Mouse (Mus musculus) 416B (cell line): Measurements from ENCODE around the gene Lmx1a.

Experiments
- DNase-seq: peaks from one replicate; pipeline ENCODE4 v3.0.0; 2011; ENCODE audit warnings: low read depth

Lmx1a gene

GRCm38 (mm10) chr1:167788684-167789413 lies 99.8 kb downstream of the Lmx1a start:
- no peak for DNase-seq

- DNase-seq: no peak
Measured at GRCm38 (mm10) chr1:167789448-167789847, 100.4 kb downstream of the Lmx1a start.

DNA sequence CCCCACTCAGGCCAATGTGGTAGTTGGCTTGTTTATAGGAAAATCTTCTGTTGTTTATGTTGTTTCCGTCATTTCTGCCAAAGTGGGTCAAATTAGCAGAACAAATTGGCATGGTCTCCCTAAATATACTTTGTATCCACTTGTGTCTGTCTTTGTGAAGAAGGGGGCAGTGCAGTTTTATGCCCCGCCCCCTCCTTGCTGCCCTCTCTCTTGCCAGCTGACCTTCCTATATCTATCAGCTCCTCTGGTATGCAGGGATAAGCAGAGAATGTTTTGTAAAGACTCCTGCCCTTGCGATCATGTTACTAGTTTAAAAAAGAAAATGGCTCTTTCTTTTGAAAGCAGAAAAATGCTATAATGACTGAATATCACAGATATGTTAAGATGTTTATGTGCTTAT lies 101.7 kb downstream of the Lmx1a start:
- DNase-seq: no peak

DNA sequence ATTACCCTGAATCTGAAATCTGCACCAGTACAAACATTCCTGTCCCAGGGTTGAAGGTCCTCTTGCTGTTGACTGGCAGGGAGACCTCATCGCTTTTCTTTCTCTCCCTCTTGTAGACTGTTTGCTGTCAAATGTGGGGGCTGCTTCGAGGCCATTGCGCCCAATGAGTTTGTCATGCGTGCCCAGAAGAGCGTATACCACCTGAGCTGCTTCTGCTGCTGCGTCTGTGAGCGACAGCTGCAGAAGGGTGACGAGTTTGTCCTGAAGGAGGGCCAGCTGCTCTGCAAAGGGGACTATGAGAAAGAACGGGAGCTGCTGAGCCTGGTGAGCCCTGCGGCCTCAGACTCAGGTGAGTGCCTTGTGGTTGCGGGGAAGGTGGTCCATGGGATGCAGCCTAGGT lies 102.2 kb downstream of the Lmx1a start:
- no peak for DNase-seq

- DNase-seq: no peak
Measured at GRCm38 (mm10) chr1:167801923-167802322, 112.9 kb downstream of the Lmx1a start.

DNA sequence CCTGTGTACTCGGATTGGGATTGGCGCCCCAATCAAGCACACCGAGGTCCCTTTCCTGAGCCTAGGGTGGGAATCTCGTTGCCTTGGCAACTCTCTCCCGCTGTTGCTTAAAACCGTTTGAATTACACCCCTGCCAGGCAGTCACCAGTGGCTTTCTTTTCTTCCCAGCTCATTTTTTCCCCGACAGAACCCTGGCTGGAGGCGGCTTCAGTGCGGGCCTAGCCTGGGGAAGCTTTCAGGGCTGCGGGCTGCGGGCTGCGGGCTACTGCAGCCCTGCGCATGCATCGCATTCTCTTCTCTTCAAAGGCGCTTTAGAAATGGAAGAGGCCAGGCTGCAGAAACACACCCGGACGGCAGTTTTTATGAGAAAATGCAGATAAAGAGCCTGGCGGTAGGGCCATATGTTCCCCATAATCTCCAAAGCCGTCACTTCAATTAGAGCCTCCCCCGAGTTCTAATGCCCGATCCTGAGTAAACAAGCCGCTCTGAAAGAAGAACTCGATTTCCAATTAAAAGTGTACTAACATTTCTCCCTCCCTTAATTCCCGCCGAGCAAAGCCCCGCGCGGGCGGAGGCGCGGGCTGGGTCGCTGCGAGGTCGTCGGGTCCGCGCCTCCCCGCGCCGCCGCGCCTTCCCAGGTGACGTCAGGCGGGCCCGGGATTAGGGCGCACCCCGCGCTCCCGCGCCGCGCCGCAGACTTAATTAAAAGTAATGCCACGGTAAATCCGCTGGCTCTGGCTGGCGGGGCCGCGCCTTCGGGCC lies 113.7 kb downstream of the Lmx1a start:
- DNase-seq: no peak

DNA sequence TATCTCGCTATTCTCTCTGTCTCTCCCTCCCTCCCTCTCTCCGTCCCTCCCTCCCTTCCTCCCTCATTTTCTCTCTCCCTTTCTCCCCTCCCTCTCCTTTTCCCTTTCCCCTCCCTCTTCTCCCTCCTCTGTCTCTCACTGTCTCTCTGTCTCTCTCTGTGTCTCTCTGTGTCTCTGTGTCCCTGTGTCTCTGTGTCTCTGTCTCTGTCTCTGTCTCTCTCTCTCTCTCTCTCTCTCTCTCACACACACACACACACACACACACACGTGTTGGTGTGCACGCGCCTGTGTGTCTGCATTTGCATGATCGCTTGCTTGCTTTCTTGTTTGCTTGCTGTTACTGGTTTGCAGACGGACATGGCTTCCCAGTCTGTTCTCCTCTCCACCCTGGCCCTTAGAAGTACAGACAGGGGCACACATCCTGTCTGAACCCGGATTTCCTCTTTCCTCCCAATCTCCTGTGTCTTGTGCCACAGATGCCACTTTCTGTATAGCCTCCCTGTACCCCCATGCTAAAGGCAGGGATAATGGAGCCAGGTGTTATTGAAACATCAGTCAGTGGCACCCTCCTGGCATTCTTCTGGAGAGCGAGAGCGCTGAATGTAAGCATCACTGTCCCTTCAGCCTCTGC lies 114.4 kb downstream of the Lmx1a start:
- no peak for DNase-seq

DNA sequence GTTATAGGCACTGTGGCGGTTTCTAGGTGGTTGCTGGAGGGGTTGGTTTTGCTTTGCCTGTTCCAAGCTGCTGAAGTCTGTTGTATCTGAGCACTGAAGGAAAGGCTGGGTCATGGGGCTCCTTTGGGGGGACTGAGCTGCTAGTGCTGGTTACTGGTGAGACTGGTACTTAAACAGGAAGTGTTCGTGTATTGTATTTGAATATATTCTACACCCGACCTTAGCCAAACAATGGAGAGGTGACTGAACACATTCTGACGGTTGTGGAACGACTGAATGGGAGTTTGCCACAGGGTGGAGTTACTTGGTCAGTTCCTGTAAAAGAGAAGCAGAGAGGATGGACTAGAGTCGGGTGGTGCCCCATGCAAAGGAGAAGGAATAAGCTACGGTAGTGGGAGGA lies 115.8 kb downstream of the Lmx1a start:
- no peak for DNase-seq

- no peak for DNase-seq
Measured at GRCm38 (mm10) chr1:167811141-167811540, 122.1 kb downstream of the Lmx1a start.

DNA sequence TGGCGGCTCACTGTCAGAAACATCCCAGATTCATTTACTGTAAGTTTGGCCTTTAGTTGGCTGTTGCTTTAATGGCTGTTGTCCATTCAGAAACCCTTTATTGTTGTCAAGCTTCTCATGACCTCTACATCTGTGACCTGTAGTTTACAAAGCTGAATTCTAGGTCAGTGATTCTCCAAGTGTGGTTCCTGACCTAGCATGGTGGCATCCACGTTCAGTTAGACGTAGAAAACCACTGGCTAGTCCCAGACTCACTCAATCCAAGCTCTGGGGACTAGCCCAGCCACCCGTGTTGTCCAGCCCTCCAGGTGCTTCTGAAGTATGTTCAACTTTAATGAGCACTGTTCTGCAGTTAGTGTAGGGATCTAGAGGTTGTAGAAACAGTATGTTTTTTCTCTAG lies 126.1 kb downstream of the Lmx1a start:
- DNase-seq: no peak

DNA sequence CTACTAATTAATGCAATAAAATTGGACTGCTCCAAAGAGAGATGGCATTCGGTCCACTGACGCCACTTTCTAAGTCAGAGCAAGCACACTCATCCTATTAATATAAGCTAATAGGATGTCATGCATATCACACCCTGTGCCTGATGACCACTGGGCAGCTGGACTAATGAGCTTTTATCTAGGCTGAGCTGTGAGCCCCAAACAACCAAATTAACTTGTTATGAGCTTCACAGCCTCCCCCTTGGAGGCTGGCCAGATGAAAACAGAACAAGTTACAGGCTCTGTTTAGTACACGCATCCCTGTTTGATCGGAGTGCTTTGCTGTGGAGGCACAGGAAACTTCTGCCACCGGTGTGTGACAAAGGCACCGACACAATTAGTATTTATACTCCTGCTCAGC lies 128.0 kb downstream of the Lmx1a start:
- DNase-seq: no peak

DNA sequence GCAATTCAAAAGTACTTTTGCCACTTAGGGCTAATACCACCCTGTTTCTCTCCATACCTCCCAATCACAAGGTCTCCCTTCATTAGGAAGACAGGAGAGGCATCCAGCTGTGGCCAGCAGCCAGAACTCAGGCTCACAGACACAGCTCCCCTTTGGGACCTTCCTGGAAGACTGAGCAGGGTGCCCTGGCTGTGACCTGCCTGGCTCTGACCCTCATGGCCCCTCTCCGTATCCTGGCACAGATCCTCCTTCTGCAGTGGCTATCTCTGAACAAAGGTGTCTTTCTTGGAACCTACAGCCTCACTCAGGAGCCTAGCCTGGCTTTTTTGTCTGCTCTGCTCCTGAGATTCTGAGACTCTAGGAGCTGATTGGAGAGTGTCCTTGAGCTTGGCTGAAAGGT lies 128.6 kb downstream of the Lmx1a start:
- DNase-seq: no peak

- DNase-seq: no peak
Measured at GRCm38 (mm10) chr1:167820031-167820430, 131.0 kb downstream of the Lmx1a start.

- DNase-seq: no peak
Measured at GRCm38 (mm10) chr1:167821125-167821524, 132.1 kb downstream of the Lmx1a start.

GRCm38 (mm10) chr1:167830291-167830690 lies 141.3 kb downstream of the Lmx1a start:
- no peak for DNase-seq

- DNase-seq: no peak
Measured at GRCm38 (mm10) chr1:167831601-167832000, 142.6 kb downstream of the Lmx1a start.

DNA sequence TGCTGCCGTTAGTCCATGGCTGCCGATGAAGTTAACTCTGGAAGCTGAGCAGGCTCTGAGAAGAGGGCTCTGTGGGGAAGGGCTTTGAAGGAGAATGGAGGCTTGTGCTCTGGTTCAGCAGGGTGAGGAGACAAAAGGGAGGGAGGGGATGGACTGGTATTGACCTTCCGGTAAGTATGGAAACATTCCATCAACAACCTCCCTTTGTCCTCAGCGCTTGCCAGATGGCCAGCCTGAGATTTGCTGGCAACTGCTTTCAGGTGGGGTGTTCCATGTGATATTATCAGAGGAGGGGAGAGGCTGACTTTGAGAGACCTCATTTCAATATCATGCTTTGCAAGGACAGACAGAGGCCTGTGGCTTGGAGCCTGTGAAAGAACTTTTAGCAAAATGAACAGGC lies 165.8 kb downstream of the Lmx1a start:
- no peak for DNase-seq

- no peak for DNase-seq
Measured at GRCm38 (mm10) chr1:167872028-167872427, 183.0 kb downstream of the Lmx1a start.

GRCm38 (mm10) chr1:167874099-167874498 lies 185.1 kb downstream of the Lmx1a start:
- DNase-seq: no peak

- DNase-seq: no peak
Measured at GRCm38 (mm10) chr1:167877931-167878330, 188.9 kb downstream of the Lmx1a start.

DNA sequence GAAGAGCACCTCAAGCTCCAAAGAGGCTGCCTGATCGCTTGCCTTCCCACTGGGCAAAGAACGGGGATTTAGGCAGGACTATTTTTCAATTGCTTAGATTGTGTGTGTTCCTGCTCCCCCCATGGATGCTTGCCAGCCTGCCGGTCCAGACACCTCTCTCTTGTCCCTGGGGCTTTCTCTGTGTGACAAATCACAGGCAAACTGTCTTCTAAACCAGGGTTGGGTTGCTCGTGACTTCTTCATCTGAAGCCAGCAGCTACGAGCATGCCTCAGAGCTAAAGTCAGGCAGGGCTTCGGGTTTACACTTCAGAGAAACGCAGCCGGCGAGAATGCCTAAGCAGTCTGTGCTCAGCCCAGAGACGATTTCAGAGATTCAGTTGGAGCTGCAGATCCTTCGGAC lies 189.3 kb downstream of the Lmx1a start:
- no peak for DNase-seq

DNA sequence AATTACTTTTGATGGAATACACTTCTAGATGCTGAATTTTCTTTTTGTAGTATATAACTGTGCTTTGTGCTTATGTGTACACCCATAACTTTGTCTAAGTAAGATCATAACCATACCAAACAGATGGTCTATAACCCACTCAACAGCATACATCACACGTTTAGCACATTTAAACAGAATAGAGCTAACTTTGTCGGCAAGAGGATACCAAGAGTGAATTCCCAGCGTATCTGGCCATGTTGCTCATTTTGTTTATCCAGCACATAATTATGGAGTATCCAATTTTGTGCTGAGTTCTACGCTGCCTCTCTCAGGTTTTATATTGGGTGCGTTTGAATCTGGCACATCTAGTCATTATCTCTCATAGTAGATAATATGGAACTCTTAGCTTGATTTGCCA lies 196.7 kb downstream of the Lmx1a start:
- no peak for DNase-seq

- no peak for DNase-seq
Measured at GRCm38 (mm10) chr1:167888120-167888519, 199.1 kb downstream of the Lmx1a start.
